Mouse (Mus musculus): ENCODE results near the gene Rgs6. TPM values are rescaled to one million over a fixed set of nuclear protein-coding genes. Genes with fewer than 3 reads are reported as not detected.

Gene Rgs6
- polyA plus RNA-seq, 1 experiment from 2014 or later = 7.4 TPM

GRCm38 (mm10) chr12:83110711-83111110 is 522.6 kb downstream of the Rgs6 start:
- 0 out of 2 replicates have a peak, but pooled peaks cover 11% of the 10 kb centered on the region for H3K4me1 ChIP-seq (ENCODE audit: control insufficient read depth, insufficient read depth, low read length)
- H3K9me3 ChIP-seq (ENCODE audit: control insufficient read depth, low read length) = no peaks in the 10 kb centered on the region
- no peak overlapping the region for H3K9ac ChIP-seq (replicated peaks; ENCODE audit: low read depth, low read length)
- H3K27ac ChIP-seq (ENCODE audit: low read depth, low read length) = no peak overlapping the region
- no peak overlapping the region for H3K4me3 ChIP-seq (ENCODE audit: low read depth, low read length)
- 73% methylated on average over 3 of the region's 3 CpGs for WGBS
- H3K4me2 ChIP-seq (ENCODE audit: low read depth, low read length) = no peak overlapping the region
- ATAC-seq (ENCODE audit: low read depth) = no peak
- H3K36me3 ChIP-seq (ENCODE audit: control insufficient read depth, insufficient read depth, low read length) = no peaks in the 10 kb centered on the region
- H3K27me3 ChIP-seq (ENCODE audit: control insufficient read depth, insufficient read depth, low read length) = no peaks in the 10 kb centered on the region

DNA sequence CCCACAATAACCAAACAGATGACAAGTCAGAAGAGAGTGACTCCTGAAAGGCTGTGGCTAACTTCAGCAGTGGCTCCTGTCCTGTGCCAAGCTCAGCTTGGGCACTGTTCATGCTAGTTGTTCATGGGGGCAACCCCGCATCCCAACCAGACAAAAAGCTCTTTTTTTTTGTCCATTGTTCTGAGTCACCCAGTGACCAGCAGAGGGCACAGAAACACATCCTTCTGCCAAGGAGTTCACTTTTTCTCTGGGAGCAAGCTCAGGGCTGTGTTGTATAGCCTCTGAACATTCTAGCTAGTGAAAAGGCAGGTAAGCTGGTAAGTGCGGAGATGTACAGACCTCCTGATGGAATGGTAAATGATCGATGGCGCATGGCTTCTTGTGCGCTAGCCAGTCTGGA is 524.2 kb downstream of the Rgs6 start:
- no peak overlapping the region for H3K4me3 ChIP-seq (ENCODE audit: low read depth, low read length)
- 81% methylated on average over 5 of the region's 5 CpGs for WGBS
- no peak overlapping the region for H3K9ac ChIP-seq (replicated peaks; ENCODE audit: low read depth, low read length)
- no peaks in the 10 kb centered on the region for H3K27me3 ChIP-seq (ENCODE audit: control insufficient read depth, insufficient read depth, low read length)
- 0 out of 2 replicates have a peak, but pooled peaks cover 11% of the 10 kb centered on the region for H3K4me1 ChIP-seq (ENCODE audit: control insufficient read depth, insufficient read depth, low read length)
- H3K4me2 ChIP-seq (ENCODE audit: low read depth, low read length) = no peak overlapping the region
- no peak overlapping the region for H3K27ac ChIP-seq (ENCODE audit: low read depth, low read length)
- H3K36me3 ChIP-seq (ENCODE audit: control insufficient read depth, insufficient read depth, low read length) = no peaks in the 10 kb centered on the region
- no peaks in the 10 kb centered on the region for H3K9me3 ChIP-seq (ENCODE audit: control insufficient read depth, low read length)
- no peak for ATAC-seq (ENCODE audit: low read depth)

- H3K27ac ChIP-seq (ENCODE audit: low read depth, low read length) = no peak overlapping the region
- H3K9me3 ChIP-seq (ENCODE audit: control insufficient read depth, low read length) = no peaks in the 10 kb centered on the region
- 0 out of 2 replicates have a peak, but pooled peaks cover 11% of the 10 kb centered on the region for H3K4me1 ChIP-seq (ENCODE audit: control insufficient read depth, insufficient read depth, low read length)
- WGBS = 77% methylated on average over 6 of the region's 6 CpGs
- no peaks in the 10 kb centered on the region for H3K36me3 ChIP-seq (ENCODE audit: control insufficient read depth, insufficient read depth, low read length)
- H3K27me3 ChIP-seq (ENCODE audit: control insufficient read depth, insufficient read depth, low read length) = no peaks in the 10 kb centered on the region
- H3K9ac ChIP-seq (replicated peaks; ENCODE audit: low read depth, low read length) = no peak overlapping the region
- no peak overlapping the region for H3K4me3 ChIP-seq (ENCODE audit: low read depth, low read length)
- no peak for ATAC-seq (ENCODE audit: low read depth)
- H3K4me2 ChIP-seq (ENCODE audit: low read depth, low read length) = no peak overlapping the region
Measured at GRCm38 (mm10) chr12:83112901-83113628, 525.0 kb downstream of the Rgs6 start.

- WGBS = 34% methylated on average over 3 of the region's 3 CpGs
- Histone ChIP-seq H3K27me3 (ENCODE audit: control insufficient read depth, insufficient read depth, low read length) (no peaks in the 10 kb centered on the region), H3K9me3 (ENCODE audit: control insufficient read depth, low read length) (no peaks in the 10 kb centered on the region), H3K4me1 (ENCODE audit: control insufficient read depth, insufficient read depth, low read length) (0 out of 2 replicates have a peak, but pooled peaks cover 11% of the 10 kb centered on the region), H3K4me3 (ENCODE audit: low read depth, low read length) (no peak overlapping the region), H3K36me3 (ENCODE audit: control insufficient read depth, insufficient read depth, low read length) (no peaks in the 10 kb centered on the region), H3K9ac (replicated peaks; ENCODE audit: low read depth, low read length) (no peak overlapping the region), H3K4me2 (ENCODE audit: low read depth, low read length) (no peak overlapping the region), H3K27ac (ENCODE audit: low read depth, low read length) (no peak overlapping the region)
- ATAC-seq (ENCODE audit: low read depth) = no peak
Measured at GRCm38 (mm10) chr12:83113971-83114370, 525.9 kb downstream of the Rgs6 start.

DNA sequence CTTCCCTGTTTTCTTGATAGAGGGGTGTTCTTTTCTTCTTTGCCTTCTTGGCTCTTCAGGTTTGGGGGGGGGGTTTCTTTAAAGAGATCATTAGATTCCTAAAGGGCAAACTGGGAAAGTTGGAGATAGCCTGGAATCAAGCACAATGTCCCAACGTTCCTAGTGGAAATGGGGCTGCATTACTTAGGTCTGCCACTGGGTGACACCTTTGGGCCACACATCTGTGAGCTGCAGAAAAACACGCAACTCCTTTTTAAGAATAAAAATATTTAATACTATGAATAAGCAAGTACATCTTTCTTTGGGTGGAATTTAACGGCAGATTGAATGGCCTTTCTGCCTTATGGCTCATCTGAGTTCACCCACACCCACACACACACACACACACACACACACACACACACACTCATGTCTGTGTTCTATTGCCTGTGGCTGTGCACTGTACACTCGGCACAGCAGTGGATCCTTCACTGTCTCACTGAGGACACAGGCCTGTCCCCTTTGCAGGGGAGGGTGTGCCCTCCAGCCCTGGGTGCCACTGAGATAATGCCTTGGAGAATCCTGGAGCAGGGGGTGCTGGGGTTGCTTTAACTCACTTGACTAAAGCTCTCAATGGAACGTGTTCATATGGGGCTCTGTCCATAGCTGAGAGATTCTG is 526.4 kb downstream of the Rgs6 start:
- 0 out of 2 replicates have a peak, but pooled peaks cover 11% of the 10 kb centered on the region for H3K4me1 ChIP-seq (ENCODE audit: control insufficient read depth, insufficient read depth, low read length)
- H3K4me2 ChIP-seq (ENCODE audit: low read depth, low read length) = no peak overlapping the region
- 37% methylated on average over 5 of the region's 5 CpGs for WGBS
- no peaks in the 10 kb centered on the region for H3K9me3 ChIP-seq (ENCODE audit: control insufficient read depth, low read length)
- H3K27ac ChIP-seq (ENCODE audit: low read depth, low read length) = no peak overlapping the region
- H3K4me3 ChIP-seq (ENCODE audit: low read depth, low read length) = no peak overlapping the region
- H3K36me3 ChIP-seq (ENCODE audit: control insufficient read depth, insufficient read depth, low read length) = no peaks in the 10 kb centered on the region
- ATAC-seq (ENCODE audit: low read depth) = peak; percentile 72; the same call in 1 of the 2 replicates
- H3K27me3 ChIP-seq (ENCODE audit: control insufficient read depth, insufficient read depth, low read length) = no peaks in the 10 kb centered on the region
- no peak overlapping the region for H3K9ac ChIP-seq (replicated peaks; ENCODE audit: low read depth, low read length)

- Histone ChIP-seq H3K4me1 (ENCODE audit: control insufficient read depth, insufficient read depth, low read length) (no peaks in the 10 kb centered on the region), H3K4me2 (ENCODE audit: low read depth, low read length) (no peak overlapping the region), H3K4me3 (ENCODE audit: low read depth, low read length) (no peak overlapping the region), H3K27me3 (ENCODE audit: control insufficient read depth, insufficient read depth, low read length) (no peaks in the 10 kb centered on the region), H3K9me3 (ENCODE audit: control insufficient read depth, low read length) (no peaks in the 10 kb centered on the region), H3K9ac (replicated peaks; ENCODE audit: low read depth, low read length) (no peak overlapping the region), H3K36me3 (ENCODE audit: control insufficient read depth, insufficient read depth, low read length) (no peaks in the 10 kb centered on the region), H3K27ac (ENCODE audit: low read depth, low read length) (no peak overlapping the region)
- ATAC-seq (ENCODE audit: low read depth) = no peak
- WGBS = 68% methylated on average over 3 of the region's 3 CpGs
Measured at GRCm38 (mm10) chr12:83124111-83124510, 536.0 kb downstream of the Rgs6 start.

DNA sequence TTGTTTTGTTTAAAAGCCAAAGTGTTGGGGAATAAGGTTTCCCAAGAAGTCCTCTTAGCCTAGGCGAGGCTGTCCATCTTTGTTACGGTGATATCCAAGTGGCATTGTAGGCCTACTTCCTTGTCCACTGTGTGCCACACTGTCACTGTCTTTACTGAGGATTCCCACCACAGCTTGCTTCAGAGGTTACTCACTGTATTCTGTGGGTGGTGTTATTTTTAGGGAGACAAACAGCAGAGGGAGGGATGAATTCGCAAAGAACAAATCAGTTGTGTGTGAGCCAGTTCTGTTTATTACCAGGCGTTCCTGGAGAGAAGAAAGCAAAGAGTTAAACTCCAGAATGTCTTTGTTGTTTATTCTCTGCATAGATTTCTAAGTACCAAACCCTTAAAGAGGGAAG is 537.2 kb downstream of the Rgs6 start:
- Histone ChIP-seq H3K4me3 (ENCODE audit: low read depth, low read length) (no peak overlapping the region), H3K4me1 (ENCODE audit: control insufficient read depth, insufficient read depth, low read length) (no peaks in the 10 kb centered on the region), H3K9ac (replicated peaks; ENCODE audit: low read depth, low read length) (no peak overlapping the region), H3K4me2 (ENCODE audit: low read depth, low read length) (no peak overlapping the region), H3K36me3 (ENCODE audit: control insufficient read depth, insufficient read depth, low read length) (no peaks in the 10 kb centered on the region), H3K27ac (ENCODE audit: low read depth, low read length) (no peak overlapping the region), H3K27me3 (ENCODE audit: control insufficient read depth, insufficient read depth, low read length) (no peaks in the 10 kb centered on the region), H3K9me3 (ENCODE audit: control insufficient read depth, low read length) (no peaks in the 10 kb centered on the region)
- ATAC-seq (ENCODE audit: low read depth) = no peak
- WGBS = 83% methylated on average over 4 of the region's 4 CpGs

DNA sequence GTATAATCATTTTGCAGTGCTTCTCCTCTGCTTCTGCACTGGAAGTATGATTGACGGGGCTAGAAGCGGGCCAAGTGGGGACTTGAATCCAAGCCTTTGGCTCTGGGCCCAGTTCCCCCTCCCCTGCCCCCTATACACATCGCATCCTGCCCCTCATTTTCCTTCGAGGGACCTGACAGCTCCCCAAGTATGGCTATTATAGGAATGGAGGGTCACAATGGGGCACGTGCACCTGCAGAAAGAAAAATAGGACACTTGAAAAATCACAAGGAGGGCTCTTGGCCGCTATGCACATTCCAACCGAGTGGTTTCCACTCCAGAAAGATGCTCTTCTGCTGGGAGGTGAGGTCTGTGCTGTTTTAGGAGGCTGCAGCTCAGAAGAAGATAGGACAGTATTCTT is 538.8 kb downstream of the Rgs6 start:
- ATAC-seq (ENCODE audit: low read depth) = no peak
- Histone ChIP-seq H3K27me3 (ENCODE audit: control insufficient read depth, insufficient read depth, low read length) (no peaks in the 10 kb centered on the region), H3K4me1 (ENCODE audit: control insufficient read depth, insufficient read depth, low read length) (no peaks in the 10 kb centered on the region), H3K36me3 (ENCODE audit: control insufficient read depth, insufficient read depth, low read length) (no peaks in the 10 kb centered on the region), H3K27ac (ENCODE audit: low read depth, low read length) (no peak overlapping the region), H3K9ac (replicated peaks; ENCODE audit: low read depth, low read length) (no peak overlapping the region), H3K9me3 (ENCODE audit: control insufficient read depth, low read length) (no peaks in the 10 kb centered on the region), H3K4me3 (ENCODE audit: low read depth, low read length) (no peak overlapping the region), H3K4me2 (ENCODE audit: low read depth, low read length) (no peak overlapping the region)
- WGBS = 85% methylated on average over 7 of the region's 7 CpGs

DNA sequence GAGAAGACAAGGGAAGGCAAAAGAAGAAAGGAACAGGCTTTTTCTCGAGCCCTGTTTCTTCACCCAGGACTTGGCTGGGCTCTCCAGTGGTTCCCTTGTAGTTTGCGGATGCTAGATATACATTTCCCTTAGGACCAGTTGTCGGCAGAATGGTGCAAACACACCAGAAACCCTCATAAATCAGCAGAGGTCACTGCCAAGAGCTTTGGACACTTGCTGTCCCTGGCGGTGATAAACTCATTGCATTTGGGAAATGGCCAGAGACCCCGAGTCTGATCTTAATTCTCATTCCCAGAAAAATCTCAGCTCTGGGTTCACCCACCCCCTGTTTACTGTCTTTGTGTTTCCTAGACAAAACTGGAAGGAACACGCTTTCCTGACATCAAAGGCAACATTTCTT is 539.9 kb downstream of the Rgs6 start:
- Histone ChIP-seq H3K4me2 (ENCODE audit: low read depth, low read length) (no peak overlapping the region), H3K4me1 (ENCODE audit: control insufficient read depth, insufficient read depth, low read length) (no peaks in the 10 kb centered on the region), H3K9ac (replicated peaks; ENCODE audit: low read depth, low read length) (no peak overlapping the region), H3K27me3 (ENCODE audit: control insufficient read depth, insufficient read depth, low read length) (no peaks in the 10 kb centered on the region), H3K4me3 (ENCODE audit: low read depth, low read length) (no peak overlapping the region), H3K27ac (ENCODE audit: low read depth, low read length) (no peak overlapping the region), H3K9me3 (ENCODE audit: control insufficient read depth, low read length) (no peaks in the 10 kb centered on the region), H3K36me3 (ENCODE audit: control insufficient read depth, insufficient read depth, low read length) (no peaks in the 10 kb centered on the region)
- no peak for ATAC-seq (ENCODE audit: low read depth)
- 34% methylated on average over 6 of the region's 6 CpGs for WGBS

Measured in neural tube, embryonic 14.5 days (tissue).